Mouse (Mus musculus): ENCODE measurements at regions not wholly inside any gene's neighbourhood (a gene's known extent, or its start where the extent isn't known, plus 50 kb on each side); places are given as distances from the start of the nearest gene placed in this dataset.

- TF ChIP-seq CTCF (IDR thresholded peaks at IDR 0.05; ENCODE audit: low read depth) (no peak), EP300 (optimal IDR thresholded peaks at IDR 0.05) (no peak)
These were observed 118.9 kb upstream of the Gm9972 start for GRCm38 (mm10) chr11:42916421-42917181.
